Mouse (Mus musculus): Measurements from ENCODE around the gene Lair1. TPM values are rescaled to one million over a fixed set of nuclear protein-coding genes. Genes with fewer than 3 reads are reported as not detected.

Lair1 gene
- 20.8 TPM for polyA plus RNA-seq (2017; shearing (Covaris generic))

GRCm38 (mm10) chr7:4063013-4063412 lies at the start of gene Lair1:
Gene Lair1, minus strand, starts transcription at chr7:4063204.

Other genes with a start within 250 kb of the Lair1 start
- gene Gm15448, start 237.5 kb downstream of the Lair1 start, polyA plus RNA-seq (2017; shearing (Covaris generic)), result not detected
- gene Pira2, start 218.2 kb downstream of the Lair1 start, polyA plus RNA-seq (2017; shearing (Covaris generic)), result not detected
- gene Gm14548, start 165.1 kb downstream of the Lair1 start, polyA plus RNA-seq (2017; shearing (Covaris generic)), result not detected
- 0.15 TPM for gene Lilra6, start 147.7 kb downstream of the Lair1 start, polyA plus RNA-seq (2017; shearing (Covaris generic))
- 1.2 TPM for gene Ttyh1, start 56.2 kb upstream of the Lair1 start, polyA plus RNA-seq (2017; shearing (Covaris generic))
- 139 TPM for gene Leng8, start 73.8 kb upstream of the Lair1 start, polyA plus RNA-seq (2017; shearing (Covaris generic))
- 18.7 TPM for gene Leng9, start 87.2 kb upstream of the Lair1 start, polyA plus RNA-seq (2017; shearing (Covaris generic))
- gene Cdc42ep5, start 101.7 kb upstream of the Lair1 start, polyA plus RNA-seq (2017; shearing (Covaris generic)), result not detected
- not detected for gene Lilra5, start 174.6 kb upstream of the Lair1 start, polyA plus RNA-seq (2017; shearing (Covaris generic))